Mouse (Mus musculus) neural tube, embryonic 15.5 days (tissue): Measurements from ENCODE around the gene Adamtsl1. TPM values are rescaled to one million over a fixed set of nuclear protein-coding genes. Genes with fewer than 3 reads are reported as not detected.

Experiments
- ATAC-seq: fragments of 200-750 bp; cut with Nextera tagmentation; 2 replicates; pipeline ENCODE4 v1.8.0; 2017; ENCODE audit warnings: mild to moderate bottlenecking, moderate TSS enrichment, moderate library complexity; ENCODE audit not compliant: low FRiP score
- H3K27ac ChIP-seq: fragments of 300-500 bp; sonication (generic); replicated peaks from 2 replicates; pipeline ENCODE4 v1.5.1; 2015; ENCODE audit warnings: mild to moderate bottlenecking, inconsistent platforms
- H3K27me3 ChIP-seq: fragments of 300-500 bp; sonication (generic); replicated peaks from 2 replicates; pipeline ENCODE4 v1.6.1; 2015; ENCODE audit warnings: inconsistent platforms
- H3K36me3 ChIP-seq: fragments of 300-500 bp; sonication (generic); 2 replicates; pipeline ENCODE4 v1.6.1; 2015; ENCODE audit warnings: inconsistent platforms
- H3K4me1 ChIP-seq: fragments of 300-500 bp; sonication (generic); 2 replicates; pipeline ENCODE4 v1.6.1; 2015; ENCODE audit warnings: inconsistent platforms
- H3K4me2 ChIP-seq: fragments of 300-500 bp; sonication (generic); 2 replicates; pipeline ENCODE4 v1.6.1; 2015; ENCODE audit warnings: inconsistent platforms, mild to moderate bottlenecking, moderate library complexity
- H3K4me3 ChIP-seq: fragments of 300-500 bp; sonication (generic); replicated peaks from 2 replicates; pipeline ENCODE4 v1.5.1; 2015; ENCODE audit warnings: mild to moderate bottlenecking, inconsistent platforms
- H3K9ac ChIP-seq: fragments of 300-500 bp; sonication (generic); replicated peaks from 2 replicates; pipeline ENCODE4 v1.6.1; 2015; ENCODE audit warnings: mild to moderate bottlenecking, inconsistent platforms
- H3K9me3 ChIP-seq: fragments of 300-500 bp; sonication (generic); replicated peaks from 2 replicates; pipeline ENCODE4 v1.6.1; 2016; ENCODE audit warnings: inconsistent platforms
- WGBS: fragments of 180-500 bp; shearing (Covaris S2); methylation state at CpG from one replicate; pipeline ENCODE4 v1.1.7; 2015; ENCODE audit warnings: mixed read lengths; 5-methylcytosine and 5-hydroxymethylcytosine counted together
- polyA plus RNA-seq: library from polyadenylated mRNA; unstranded; fragments of >200 nt; fragmentation: Nextera tagmentation; extraction: Ambion mirVana; gene quantifications from 2 replicates; pipeline ENCODE4 v1.2.1, GENCODE M21; 2015

The Adamtsl1 gene
- polyA plus RNA-seq, 1 experiment from 2014 or later: 13.0 TPM

- H3K4me1 ChIP-seq: peaks cover 24% of the 10 kb centered on the region
- H3K4me3 ChIP-seq: no peak overlapping the region
- no peaks in the 10 kb centered on the region for H3K27me3 ChIP-seq
- no peak overlapping the region for H3K4me2 ChIP-seq
- H3K9ac ChIP-seq: no peak overlapping the region
- no peak for ATAC-seq
- 0 out of 2 replicates have a peak overlapping the region, but pooled peaks have one; percentile 37 for H3K27ac ChIP-seq
- H3K9me3 ChIP-seq: no peaks in the 10 kb centered on the region
- WGBS: 78% methylated on average over 5 of the region's 5 CpGs
- no peaks in the 10 kb centered on the region for H3K36me3 ChIP-seq
Measured at GRCm38 (mm10) chr4:86068376-86068775, 554.4 kb downstream of the Adamtsl1 start.

GRCm38 (mm10) chr4:86068875-86069718 is 555.1 kb downstream of the Adamtsl1 start:
- peak overlapping the region; percentile 79 for H3K27ac ChIP-seq
- no peak overlapping the region for H3K9ac ChIP-seq
- H3K4me2 ChIP-seq: peak overlapping the region; percentile 17; the same call in 1 of the 2 replicates
- H3K27me3 ChIP-seq: no peaks in the 10 kb centered on the region
- no peaks in the 10 kb centered on the region for H3K9me3 ChIP-seq
- no peak overlapping the region for H3K4me3 ChIP-seq
- no peaks in the 10 kb centered on the region for H3K36me3 ChIP-seq
- peaks cover 24% of the 10 kb centered on the region for H3K4me1 ChIP-seq
- peak; percentile 96 for ATAC-seq
- 28% methylated on average over 13 of the region's 13 CpGs for WGBS

GRCm38 (mm10) chr4:86074871-86075270 is 560.9 kb downstream of the Adamtsl1 start:
- Histone ChIP-seq H3K27ac (no peak overlapping the region), H3K27me3 (no peaks in the 10 kb centered on the region), H3K4me2 (no peak overlapping the region), H3K4me3 (no peak overlapping the region), H3K9ac (no peak overlapping the region), H3K9me3 (no peaks in the 10 kb centered on the region), H3K36me3 (no peaks in the 10 kb centered on the region), H3K4me1 (peaks cover 7% of the 10 kb centered on the region; the same call in 1 of the 2 replicates)
- WGBS: 58% methylated on average over 1 of the region's 1 CpGs
- no peak for ATAC-seq

- H3K27me3 ChIP-seq: no peaks in the 10 kb centered on the region
- no peak overlapping the region for H3K9ac ChIP-seq
- H3K4me1 ChIP-seq: no peaks in the 10 kb centered on the region
- no peaks in the 10 kb centered on the region for H3K36me3 ChIP-seq
- no peak overlapping the region for H3K4me3 ChIP-seq
- H3K4me2 ChIP-seq: no peak overlapping the region
- H3K27ac ChIP-seq: no peak overlapping the region
- ATAC-seq: no peak
- no peaks in the 10 kb centered on the region for H3K9me3 ChIP-seq
- WGBS: 88% methylated on average over 2 of the region's 2 CpGs
Measured at GRCm38 (mm10) chr4:86077355-86077754, 563.4 kb downstream of the Adamtsl1 start.

- no peak overlapping the region for H3K9ac ChIP-seq
- no peaks in the 10 kb centered on the region for H3K4me1 ChIP-seq
- H3K36me3 ChIP-seq: no peaks in the 10 kb centered on the region
- no peaks in the 10 kb centered on the region for H3K27me3 ChIP-seq
- no peak overlapping the region for H3K4me2 ChIP-seq
- no peak overlapping the region for H3K4me3 ChIP-seq
- H3K9me3 ChIP-seq: no peaks in the 10 kb centered on the region
- no peak overlapping the region for H3K27ac ChIP-seq
- WGBS: 63% methylated on average over 3 of the region's 3 CpGs
- no peak for ATAC-seq
Measured at GRCm38 (mm10) chr4:86077854-86078253, 563.9 kb downstream of the Adamtsl1 start.

GRCm38 (mm10) chr4:86087508-86087907 is 573.5 kb downstream of the Adamtsl1 start:
- Histone ChIP-seq H3K27ac (no peak overlapping the region), H3K4me1 (no peaks in the 10 kb centered on the region), H3K9ac (no peak overlapping the region), H3K4me2 (no peak overlapping the region), H3K9me3 (no peaks in the 10 kb centered on the region), H3K27me3 (no peaks in the 10 kb centered on the region), H3K4me3 (no peak overlapping the region), H3K36me3 (no peaks in the 10 kb centered on the region)
- 94% methylated on average over 5 of the region's 5 CpGs for WGBS
- ATAC-seq: no peak

- no peak for ATAC-seq
- H3K27me3 ChIP-seq: no peaks in the 10 kb centered on the region
- H3K36me3 ChIP-seq: no peaks in the 10 kb centered on the region
- H3K9ac ChIP-seq: no peak overlapping the region
- 58% methylated on average over 1 of the region's 1 CpGs for WGBS
- H3K4me2 ChIP-seq: no peak overlapping the region
- no peaks in the 10 kb centered on the region for H3K9me3 ChIP-seq
- no peaks in the 10 kb centered on the region for H3K4me1 ChIP-seq
- no peak overlapping the region for H3K4me3 ChIP-seq
- no peak overlapping the region for H3K27ac ChIP-seq
Measured at GRCm38 (mm10) chr4:86103207-86103606, 589.2 kb downstream of the Adamtsl1 start.

- H3K9ac ChIP-seq: no peak overlapping the region
- no peaks in the 10 kb centered on the region for H3K9me3 ChIP-seq
- no peaks in the 10 kb centered on the region for H3K36me3 ChIP-seq
- H3K4me1 ChIP-seq: no peaks in the 10 kb centered on the region
- ATAC-seq: no peak
- WGBS: 91% methylated on average over 4 of the region's 4 CpGs
- no peak overlapping the region for H3K27ac ChIP-seq
- H3K4me2 ChIP-seq: no peak overlapping the region
- H3K4me3 ChIP-seq: no peak overlapping the region
- H3K27me3 ChIP-seq: no peaks in the 10 kb centered on the region
Measured at GRCm38 (mm10) chr4:86108325-86108724, 594.4 kb downstream of the Adamtsl1 start.

GRCm38 (mm10) chr4:86119067-86119466 is 605.1 kb downstream of the Adamtsl1 start:
- no peak overlapping the region for H3K27ac ChIP-seq
- no peaks in the 10 kb centered on the region for H3K27me3 ChIP-seq
- no peak for ATAC-seq
- no peaks in the 10 kb centered on the region for H3K9me3 ChIP-seq
- no peak overlapping the region for H3K4me2 ChIP-seq
- no peak overlapping the region for H3K4me3 ChIP-seq
- no peaks in the 10 kb centered on the region for H3K36me3 ChIP-seq
- WGBS: 56% methylated on average over 2 of the region's 2 CpGs
- H3K9ac ChIP-seq: no peak overlapping the region
- peaks cover 8% of the 10 kb centered on the region for H3K4me1 ChIP-seq

GRCm38 (mm10) chr4:86122431-86122830 is 608.5 kb downstream of the Adamtsl1 start:
- Histone ChIP-seq H3K9ac (no peak overlapping the region), H3K4me1 (peaks cover 14% of the 10 kb centered on the region), H3K36me3 (no peaks in the 10 kb centered on the region), H3K9me3 (no peaks in the 10 kb centered on the region), H3K27me3 (no peaks in the 10 kb centered on the region), H3K4me2 (no peak overlapping the region), H3K27ac (no peak overlapping the region), H3K4me3 (no peak overlapping the region)
- 32% methylated on average over 5 of the region's 5 CpGs for WGBS
- no peak; the same call in 1 of the 2 replicates for ATAC-seq

GRCm38 (mm10) chr4:86124374-86124773 is 610.4 kb downstream of the Adamtsl1 start:
- 32% methylated on average over 3 of the region's 3 CpGs for WGBS

GRCm38 (mm10) chr4:86126636-86127035 is 612.7 kb downstream of the Adamtsl1 start:
- ATAC-seq: no peak
- H3K9me3 ChIP-seq: no peaks in the 10 kb centered on the region
- no peak overlapping the region for H3K27ac ChIP-seq
- H3K27me3 ChIP-seq: no peaks in the 10 kb centered on the region
- H3K9ac ChIP-seq: no peak overlapping the region
- H3K4me3 ChIP-seq: no peak overlapping the region
- H3K4me2 ChIP-seq: no peak overlapping the region
- no peaks in the 10 kb centered on the region for H3K36me3 ChIP-seq
- H3K4me1 ChIP-seq: peaks cover 14% of the 10 kb centered on the region
- WGBS: 81% methylated on average over 2 of the region's 2 CpGs

More at GRCm38 (mm10) chr4:86124374-86124773, 610.4 kb downstream of the Adamtsl1 start:
- Histone ChIP-seq H3K4me1 (peaks cover 14% of the 10 kb centered on the region), H3K9ac (no peak overlapping the region), H3K4me3 (no peak overlapping the region), H3K27ac (no peak overlapping the region), H3K27me3 (no peaks in the 10 kb centered on the region), H3K36me3 (no peaks in the 10 kb centered on the region), H3K9me3 (no peaks in the 10 kb centered on the region), H3K4me2 (no peak overlapping the region)
- ATAC-seq: no peak; the same call in 1 of the 2 replicates
